Mouse (Mus musculus): Measurements from ENCODE around the gene Stk40.
"Not testable (repeated sequence)": the region's sequence is repeated elsewhere in the genome, so short reads cannot be mapped to it uniquely, and the experiment has no call there.

Stk40 gene

DNA sequence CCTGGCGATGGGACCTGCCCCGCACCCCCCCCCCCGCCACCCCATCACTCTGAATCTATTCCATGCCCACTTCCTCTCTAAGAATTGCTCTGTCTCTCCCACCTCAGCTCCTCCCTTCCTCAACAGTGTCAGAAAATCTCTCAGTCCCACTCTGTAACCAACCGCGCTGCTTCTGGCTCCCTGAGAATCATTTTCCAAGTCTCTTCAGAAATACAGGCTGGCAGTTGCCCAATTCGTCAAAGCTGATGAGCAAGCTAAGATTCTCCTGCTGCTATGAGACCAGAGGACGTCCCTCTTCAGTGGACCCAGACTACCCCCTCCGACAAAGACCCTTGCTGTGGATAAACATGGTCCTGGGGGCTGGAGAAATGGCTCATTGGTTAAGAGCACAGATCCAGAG lies 55.7 kb downstream of the Stk40 start:
- peak; percentile 69 for DNase-seq

DNA sequence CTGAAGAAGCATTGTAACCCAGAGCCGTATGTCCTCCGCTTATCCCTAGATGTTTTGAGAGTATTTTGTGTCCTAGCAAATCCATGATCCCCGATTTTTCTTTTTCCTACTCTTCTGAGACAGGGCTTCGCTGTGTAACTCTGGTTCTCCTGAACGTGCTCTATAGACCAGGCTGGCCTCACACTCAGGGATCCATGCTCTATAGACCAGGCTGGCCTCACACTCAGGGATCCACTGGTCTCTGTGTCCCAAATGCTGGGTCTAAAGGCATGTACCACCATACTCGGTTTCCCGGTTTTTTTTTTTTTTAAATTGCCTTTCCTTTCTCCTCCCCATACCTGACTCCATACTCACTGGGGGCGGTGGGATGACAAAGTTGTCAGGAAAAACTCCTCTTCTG lies 57.2 kb downstream of the Stk40 start:
- DNase-seq, result no peak

GRCm38 (mm10) chr4:126161456-126161855 lies 57.7 kb downstream of the Stk40 start:
- DNase-seq, result no peak

DNA sequence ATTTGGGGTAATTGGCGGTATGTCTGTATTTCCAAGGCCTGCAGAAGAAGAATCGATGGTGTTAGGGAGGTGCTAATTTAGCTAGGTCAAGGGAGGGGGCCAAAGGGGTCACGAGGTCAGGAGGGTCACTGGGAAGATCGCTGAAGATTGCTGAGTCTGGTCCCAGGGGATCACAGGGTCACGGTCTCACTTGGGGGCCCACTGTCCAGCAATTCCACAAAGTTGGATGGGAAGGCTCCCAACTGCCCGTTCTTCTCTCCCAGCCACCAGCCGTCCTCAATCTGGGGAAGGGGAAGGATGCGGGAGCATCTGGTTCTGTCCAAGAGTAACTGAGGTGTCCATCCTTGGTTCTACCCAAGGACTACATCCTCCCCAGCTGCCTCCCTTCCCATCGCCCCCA lies 58.2 kb downstream of the Stk40 start:
- DNase-seq, result no peak

DNA sequence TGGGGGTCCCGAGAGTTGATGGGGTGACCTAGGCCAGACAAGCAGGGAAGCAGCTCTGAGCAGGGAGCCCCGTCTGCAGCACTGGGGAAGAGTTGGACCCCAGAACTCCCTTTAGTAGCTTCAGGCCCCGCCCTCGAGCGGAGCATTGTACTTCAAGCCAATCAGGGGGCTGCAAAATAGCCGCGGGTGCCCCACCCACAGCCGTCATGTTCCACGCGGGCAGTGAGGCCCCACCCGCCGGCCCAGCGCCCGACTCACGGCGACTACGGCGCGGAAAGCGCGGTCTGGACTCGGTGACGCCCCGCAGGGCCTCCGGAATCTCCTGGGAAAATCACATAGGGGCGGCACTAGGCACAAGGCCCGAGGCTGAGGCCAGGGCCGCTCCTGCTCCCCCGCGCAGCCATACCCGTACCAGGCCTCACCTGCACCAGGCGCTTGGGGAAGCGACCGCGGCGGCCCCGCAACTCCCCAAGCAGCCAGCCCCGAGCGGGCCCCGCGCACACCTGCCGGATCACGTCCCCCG lies 58.8 kb downstream of the Stk40 start:
- DNase-seq, result peak; percentile 97

- DNase-seq, result peak; percentile 38
Measured at GRCm38 (mm10) chr4:126163067-126163659, 59.4 kb downstream of the Stk40 start, which contains the start of gene Sh3d21. Gene Sh3d21, minus strand, starts transcription at chr4:126163491.

DNA sequence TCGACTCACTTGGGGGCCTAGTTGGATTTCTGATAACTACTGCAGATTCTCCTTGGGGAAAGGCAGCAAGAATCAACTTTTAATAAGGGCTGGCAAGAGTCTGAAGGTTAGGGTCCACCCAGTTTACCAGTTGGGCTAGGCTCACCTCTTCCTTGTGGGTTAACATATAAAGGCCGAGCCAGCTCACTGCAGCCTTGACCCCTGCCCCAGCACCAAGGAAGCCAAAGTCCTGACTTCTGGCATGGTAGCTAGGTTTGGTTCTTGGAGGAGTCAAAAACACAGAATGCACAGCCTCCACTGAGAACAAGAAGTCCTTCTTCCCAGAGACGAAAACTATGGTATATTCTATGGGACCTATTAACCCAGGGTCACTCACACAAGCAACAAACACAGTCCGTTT lies 59.9 kb downstream of the Stk40 start:
- DNase-seq, result no peak

GRCm38 (mm10) chr4:126165092-126165491 lies 61.3 kb downstream of the Stk40 start:
- not testable (repeated sequence) for DNase-seq

DNA sequence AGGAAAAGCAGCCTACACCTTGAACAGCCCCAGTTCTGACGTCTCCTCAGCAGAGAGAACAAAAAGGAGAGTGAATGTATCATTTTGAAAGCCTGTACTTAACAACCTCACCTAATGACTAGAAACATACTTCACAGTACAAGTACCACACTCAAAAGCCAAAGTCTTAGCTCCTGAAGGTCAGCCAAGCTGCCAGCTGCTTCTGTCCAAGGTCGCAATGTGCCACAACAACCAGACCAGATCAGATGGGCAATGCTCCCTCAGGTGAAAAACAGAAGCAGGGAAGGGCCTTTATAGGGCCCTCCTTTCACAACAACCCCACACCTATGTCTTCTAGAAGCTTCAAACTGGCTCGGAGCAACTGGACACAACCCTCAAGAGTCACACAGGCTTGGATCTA lies 62.3 kb downstream of the Stk40 start:
- no peak for DNase-seq

DNA sequence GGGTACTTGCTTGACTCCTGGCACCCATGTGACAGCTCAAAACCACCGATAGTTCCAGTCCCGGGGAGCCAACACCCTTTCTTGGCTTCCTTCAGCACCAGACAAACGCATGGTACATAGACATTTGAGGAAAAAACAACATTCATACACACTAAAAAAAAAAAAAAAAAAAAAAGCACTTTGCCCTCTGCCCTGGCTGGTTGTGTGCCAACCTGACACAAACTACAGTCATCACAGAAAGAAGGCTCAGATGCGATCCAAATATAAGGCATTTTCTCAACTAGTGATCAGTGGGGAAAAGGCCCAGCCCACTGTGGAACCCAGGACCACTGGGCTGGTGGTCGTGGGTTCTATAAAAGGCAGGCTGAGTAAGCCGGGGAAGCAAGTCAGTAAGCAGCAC lies 65.1 kb downstream of the Stk40 start:
- no peak for DNase-seq

GRCm38 (mm10) chr4:126170737-126171136 lies 67.0 kb downstream of the Stk40 start:
- DNase-seq, result not testable (repeated sequence)

DNA sequence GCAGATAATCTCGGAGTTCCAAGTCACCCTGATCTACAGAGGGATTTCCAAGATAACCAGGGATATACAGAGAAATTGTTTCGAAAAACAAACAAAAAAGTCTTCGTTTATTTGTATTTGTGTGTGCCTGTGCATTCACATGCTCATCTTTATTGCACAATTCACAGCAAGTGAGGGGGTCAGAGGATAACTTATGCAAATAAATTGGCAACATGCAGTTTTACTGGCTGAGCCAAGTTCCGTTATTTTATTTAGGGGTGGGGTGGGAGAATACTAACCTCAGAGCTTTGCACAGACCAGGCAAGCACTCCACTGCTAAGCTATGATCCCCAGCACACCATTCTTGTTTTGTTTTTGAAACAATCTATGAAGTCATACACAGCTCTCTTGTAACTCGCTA lies 70.0 kb downstream of the Stk40 start:
- no peak for DNase-seq

DNA sequence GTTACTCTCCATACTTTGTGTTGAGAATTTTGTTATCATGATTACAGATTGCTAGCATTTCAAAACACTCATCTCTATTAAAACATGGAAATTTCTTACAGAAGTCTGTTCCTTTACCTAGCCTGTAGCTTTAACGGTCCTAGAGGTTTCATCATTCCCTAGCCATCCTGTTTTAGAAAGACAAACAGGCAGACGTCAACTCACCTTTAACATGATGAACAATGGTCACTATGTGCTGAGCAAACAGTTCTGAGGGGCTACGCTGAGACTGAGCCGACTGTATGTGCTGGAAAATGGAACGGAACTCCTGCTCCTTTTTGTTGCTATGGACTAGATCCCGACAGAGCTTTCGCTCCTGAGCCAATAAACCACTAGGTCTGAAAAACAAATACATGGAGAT lies 72.2 kb downstream of the Stk40 start:
- not testable (repeated sequence) for DNase-seq

DNA sequence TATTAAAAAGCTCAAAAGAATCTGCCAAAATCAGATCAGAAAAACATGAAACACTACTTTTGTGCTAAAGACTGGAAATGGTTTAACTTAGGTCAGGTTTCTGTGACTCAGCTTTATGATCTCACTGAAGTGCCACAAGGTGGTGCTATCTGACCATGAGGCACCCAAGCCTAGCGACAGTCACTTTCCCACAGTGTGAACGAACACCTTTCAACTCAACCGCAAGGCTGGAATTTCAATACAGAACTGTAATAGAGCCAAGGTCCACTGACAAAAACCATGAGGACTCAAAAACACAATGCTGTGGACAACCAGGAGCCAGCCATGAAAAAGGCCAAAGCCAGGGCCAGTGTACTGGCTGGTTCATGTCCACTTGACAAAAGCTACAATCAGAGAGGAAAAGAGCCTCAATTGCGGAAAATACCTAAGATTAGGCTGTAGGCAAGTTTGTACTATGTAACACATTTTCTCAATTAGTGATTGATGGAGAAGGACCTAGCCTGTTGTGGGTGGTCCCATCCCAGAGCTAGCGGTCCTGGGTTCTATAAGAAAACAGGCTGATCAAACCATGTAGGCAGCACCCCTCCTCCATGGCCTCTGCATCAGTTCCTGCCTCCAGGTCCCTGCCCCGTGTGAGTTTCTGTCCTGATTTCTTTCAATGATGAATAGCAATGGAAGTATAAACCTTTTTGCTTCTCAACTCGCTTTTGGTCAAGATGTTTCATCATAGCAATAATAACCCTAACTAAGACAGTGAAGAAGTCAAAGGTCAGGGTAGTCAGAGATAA lies 77.6 kb downstream of the Stk40 start:
- peak; percentile 71 for DNase-seq

DNA sequence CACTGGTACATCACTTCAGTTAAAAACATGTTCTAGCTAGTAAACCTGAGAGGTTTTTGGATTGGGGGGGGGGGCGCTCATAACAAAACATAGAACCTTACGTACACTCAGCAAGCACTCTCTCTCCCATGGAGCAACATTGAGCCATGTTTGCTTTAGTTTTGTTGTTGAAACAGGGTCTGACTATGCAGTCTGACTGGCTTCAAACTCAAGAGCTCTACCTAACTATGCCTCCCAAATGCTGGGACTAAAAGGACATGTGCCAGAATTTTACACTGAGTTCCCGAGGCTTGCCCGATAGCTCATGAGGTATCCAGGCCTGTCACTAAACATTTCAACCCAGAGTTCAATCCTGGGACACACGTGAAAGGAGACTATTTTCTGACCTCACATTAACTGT lies 79.3 kb downstream of the Stk40 start:
- no peak for DNase-seq

DNA sequence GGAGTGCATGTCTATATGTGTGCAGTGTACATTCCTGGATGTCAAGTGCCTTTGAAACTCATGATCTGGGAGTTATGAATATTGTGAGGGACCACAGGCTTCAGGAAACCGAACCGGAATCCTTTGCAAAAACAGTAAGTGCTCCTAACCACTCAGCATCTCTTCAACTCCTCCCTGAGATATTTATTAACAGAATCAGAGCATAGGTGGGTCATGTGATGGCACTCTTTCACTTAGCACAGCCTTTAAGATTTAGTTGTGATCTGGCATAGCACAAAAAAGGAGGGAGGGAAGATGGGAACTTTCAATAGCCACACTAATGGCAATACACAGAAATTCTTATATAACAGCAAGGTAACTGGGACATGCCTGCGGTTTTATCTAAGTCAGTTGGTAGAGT lies 83.3 kb downstream of the Stk40 start:
- no peak for DNase-seq
